Mouse (Mus musculus) heart, adult 18-20 months (tissue): ENCODE data around the gene Hsp90ab1. TPM values are rescaled to one million over a fixed set of nuclear protein-coding genes. Genes with fewer than 3 reads are reported as not detected.

Source experiments
- DNase-seq, 2 experiments: peaks; one replicate each; pipeline ENCODE4 v3.0.0; 2021 to 2022; ENCODE audit warnings: mixed read lengths in 1 of 2
- total RNA-seq, 2 experiments: library from RNA; stranded (reverse); gene quantifications; 2 replicates each; pipeline ENCODE4 v1.2.3; 2021

Gene Hsp90ab1
- total RNA-seq, 2 experiments from 2014 or later: 1,354 to 1,581 TPM

DNA sequence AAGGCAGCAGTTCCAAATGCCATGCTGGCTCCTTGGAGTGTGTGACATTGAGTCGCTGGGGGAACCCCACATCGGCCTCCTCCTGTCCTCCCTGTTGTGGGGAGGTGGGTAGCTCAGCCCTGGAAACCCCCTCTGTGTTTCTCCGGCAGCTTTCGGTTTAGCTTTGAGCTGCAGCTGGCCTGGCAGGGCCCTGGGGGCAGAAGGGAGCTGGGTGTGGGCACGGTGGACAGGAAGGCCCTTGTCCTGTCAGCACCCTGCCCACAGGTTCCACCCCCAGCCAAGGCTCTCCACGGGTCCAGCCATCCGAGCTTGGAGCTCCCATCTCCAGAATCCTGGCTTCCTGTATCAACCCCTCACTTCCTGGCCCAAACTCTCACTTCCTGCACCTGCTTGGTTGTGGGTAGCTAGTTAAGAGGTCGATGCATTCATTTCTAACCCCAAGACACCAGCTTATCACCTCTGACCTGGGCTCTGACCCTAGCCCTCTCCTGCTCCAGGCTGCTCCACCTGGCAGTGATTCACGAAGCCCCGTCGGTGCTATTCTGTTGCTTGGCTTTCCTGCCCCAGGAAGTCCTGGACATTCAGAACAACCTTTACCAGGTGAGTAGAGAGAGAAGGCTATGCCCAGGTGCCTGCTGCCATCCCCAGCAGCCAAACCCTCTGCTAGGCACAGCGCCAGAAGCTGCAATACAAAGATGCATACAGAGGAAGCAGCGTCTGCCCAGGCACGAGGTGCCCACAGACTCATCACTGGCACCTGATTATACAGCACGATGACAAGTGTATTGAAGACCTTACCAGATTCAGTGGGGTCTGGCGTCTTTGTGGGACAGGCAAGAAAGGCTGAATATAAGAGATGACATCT lies 14.8 kb downstream of the Hsp90ab1 start:
- peak in 1 of 2 experiments; percentile 22 for DNase-seq

DNA sequence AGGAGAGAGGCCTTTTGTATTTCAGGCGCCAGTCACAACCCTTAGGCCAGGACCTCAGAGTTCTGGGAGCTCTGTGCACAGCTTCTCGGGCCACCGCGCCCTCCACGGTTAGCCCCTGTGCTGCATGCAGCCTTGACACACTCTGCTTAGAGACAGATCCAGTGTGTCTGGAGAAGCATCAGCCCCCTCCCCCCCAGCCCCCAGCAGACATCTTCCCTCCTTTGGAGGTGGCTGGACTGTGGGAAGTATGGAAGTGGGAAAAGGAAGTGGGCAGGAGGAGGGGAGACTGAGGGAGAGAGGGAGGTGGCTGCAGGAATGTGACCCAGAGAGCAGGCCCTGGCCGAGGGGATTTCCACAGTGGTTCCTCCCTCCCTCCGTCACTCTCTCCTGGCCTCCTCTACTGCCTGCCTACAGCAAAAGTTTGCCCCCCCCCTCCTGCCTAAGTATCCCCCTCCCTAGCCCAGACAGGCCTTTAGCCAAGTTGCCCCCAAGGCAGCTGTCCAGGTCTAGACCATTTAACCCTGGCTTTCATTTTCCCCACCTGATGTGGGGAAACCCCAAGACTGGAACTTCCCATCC lies 15.7 kb downstream of the Hsp90ab1 start:
- DNase-seq: no peak

GRCm38 (mm10) chr17:45556514-45557245 lies 16.4 kb downstream of the Hsp90ab1 start:
- peak in 1 of 2 experiments; percentile 39 for DNase-seq

DNA sequence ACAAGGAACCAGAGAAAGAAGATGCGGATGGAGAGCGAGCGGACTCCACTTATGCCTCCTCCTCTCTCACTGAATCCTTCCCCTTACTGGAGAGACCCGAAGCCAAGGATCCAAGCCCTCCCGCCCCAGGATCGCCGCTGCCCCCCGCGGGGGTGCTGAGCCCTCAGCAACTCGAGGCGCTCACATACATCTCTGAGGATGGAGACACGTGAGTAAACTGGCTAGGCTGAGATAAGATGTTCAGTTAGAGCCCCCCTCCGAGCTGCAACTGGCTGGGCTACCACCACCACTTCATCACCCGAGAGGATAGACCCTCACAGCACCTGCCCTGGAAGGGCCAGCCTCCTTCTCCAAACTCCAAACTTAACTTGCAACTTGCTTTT lies 17.0 kb downstream of the Hsp90ab1 start:
- no peak for DNase-seq

DNA sequence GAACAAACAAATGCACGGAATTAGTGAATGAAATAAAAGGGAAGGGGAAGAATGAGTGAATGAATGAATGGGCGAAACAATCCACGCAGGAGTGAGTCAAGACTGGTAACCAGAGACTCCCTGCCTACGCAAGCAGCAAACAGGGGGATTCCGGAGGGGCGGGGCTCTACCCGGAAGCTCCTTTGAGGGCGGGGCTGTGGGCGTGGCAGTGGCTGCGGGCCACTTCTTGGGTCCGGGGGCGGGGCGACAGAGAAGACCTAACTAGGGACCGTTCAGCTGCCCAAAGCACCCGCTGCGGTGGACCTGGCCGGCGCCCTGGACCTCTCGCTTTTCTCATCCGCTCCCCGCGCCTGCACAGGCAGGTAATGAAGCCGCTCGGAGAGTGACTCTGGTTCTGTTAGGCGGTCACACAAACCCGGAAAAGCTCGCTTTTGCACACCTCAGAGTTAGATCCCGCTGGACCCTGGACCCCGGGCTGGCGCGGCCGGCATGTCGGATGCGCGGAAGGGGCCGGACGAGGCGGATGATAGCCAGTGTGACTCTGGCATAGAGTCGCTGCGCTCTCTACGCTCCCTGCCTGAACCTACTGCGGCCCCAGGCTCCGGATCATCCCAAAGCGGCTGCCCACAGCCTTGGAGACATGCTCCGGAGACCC lies 17.5 kb downstream of the Hsp90ab1 start, which contains the start of gene Nfkbie:
Nfkbie (plus strand) TSS at position 252 of the 655 bp plus-strand sequence.
- peak; percentile 95 to 98 for DNase-seq

DNA sequence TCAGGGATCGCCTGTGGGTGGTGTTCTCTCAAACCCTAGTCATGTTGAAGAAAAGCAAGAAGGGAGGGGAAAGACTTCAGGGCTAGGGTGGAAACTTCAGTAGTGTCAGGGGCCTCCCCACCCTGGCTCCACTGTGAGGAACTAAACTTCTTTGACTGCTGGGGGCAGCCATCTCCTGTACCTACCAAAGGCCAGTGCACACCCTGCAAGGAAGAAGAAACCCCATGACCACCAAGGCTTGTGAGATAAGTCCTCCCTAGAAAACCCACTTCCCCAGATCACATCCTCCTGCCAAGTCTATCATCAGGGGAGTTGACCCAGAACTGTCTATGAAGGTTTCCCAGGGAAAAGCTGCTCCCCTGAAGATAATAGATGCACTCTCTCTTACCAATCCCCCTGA lies 18.7 kb downstream of the Hsp90ab1 start:
- DNase-seq: no peak

GRCm38 (mm10) chr17:45553065-45553464 lies 20.0 kb downstream of the Hsp90ab1 start:
- no peak for DNase-seq

DNA sequence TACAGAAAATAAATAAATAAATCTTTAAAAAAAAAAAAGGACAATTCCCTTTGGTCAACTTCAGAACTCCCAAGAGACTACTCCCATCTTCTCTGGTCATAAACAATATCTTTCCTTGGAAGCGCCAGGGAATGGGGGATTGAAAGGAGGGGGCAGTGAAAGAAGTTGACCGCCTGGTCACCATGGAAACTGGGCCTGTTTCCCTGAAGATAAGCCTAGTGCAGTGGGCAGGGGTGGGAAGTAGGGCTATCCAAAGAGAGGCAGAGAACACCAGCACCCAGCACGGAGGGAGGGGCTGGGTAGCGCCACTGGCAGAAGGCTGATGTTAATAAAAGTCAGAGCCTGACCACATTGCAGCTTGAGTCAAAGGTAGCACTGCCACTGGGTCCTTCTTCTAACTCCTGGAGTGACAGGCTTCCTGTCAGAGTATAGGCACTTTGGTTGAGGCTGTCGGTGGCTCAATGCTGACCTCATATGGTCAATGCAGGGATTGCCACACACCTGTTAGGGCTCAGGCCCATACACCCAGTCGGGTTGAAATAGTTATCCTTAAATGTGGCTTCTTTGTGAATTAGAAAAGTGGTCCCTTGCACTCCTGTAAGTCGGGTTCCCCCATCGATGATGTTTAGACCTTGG lies 21.1 kb downstream of the Hsp90ab1 start:
- DNase-seq: peak; percentile 70 to 83

DNA sequence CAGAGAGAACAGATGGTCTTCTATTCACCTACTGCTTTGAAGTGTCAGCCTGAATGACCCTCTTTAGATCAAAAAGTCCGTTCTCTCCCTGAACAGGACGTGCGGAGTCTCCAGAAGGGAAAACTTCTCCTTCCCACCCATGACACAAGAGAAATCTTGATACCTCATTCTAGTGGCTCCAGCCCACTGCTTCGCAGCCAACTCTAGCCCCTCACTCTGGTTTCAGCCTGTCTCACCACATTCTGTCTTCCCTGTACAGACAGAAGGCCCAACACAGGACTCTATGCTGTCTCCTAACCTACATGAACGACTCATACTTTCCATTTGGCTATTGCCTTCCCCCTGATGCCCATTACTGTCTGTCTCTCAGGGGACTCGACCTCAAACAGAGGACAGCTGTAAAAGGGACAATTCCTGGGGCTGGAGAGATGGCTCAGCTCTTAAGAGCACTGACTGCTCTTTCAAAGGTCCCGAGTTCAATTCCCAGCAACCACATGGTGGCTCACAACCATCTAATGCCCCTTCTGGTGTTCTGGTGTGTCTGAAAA lies 21.7 kb downstream of the Hsp90ab1 start:
- no peak for DNase-seq

DNA sequence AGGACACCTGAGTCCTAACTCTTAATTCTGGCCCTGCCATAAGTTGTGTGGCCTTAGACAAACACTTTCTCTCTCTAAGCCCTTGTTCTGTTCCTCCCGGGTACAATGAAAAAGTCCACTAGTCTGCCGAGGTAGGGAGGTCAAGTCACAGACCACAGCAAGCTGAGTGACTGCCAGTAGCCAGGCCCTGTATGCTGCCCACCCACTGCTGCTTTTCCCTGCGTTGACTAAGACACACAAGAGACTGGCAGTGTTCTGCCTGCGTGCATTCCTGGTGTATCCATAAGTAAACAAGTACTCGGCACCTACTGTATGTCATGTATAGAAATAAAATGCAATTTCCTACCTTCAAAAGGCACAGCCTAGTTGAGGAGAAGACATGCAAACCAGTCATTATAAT lies 22.8 kb downstream of the Hsp90ab1 start:
- no peak for DNase-seq

DNA sequence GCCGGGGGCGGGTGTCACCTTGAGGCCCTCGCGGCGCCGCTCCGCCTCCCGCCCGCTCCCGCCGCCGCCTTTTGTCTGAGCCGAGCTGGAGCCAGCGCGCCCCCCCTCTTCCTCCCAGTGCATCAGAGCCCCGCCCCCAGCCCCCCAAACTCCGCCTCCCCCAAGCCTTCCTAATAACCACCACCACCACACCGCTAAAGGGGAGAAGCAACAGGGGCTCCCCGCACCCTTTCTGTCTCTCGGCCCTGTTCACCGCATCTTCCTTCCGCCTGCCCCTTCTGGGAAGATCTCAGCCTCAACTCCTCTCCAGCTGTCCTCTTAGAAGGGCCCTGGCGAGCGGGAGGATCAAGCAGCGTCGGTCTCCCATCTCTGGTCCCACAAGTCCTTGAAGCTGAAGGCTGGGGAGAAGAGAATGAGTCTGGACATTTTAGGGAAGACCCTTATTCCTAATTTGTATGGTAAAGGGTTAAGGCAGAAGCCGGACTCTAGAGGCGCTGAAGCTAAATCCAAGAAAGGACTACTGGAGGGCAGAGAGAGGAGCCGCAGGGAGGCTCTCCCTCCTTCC lies 23.4 kb downstream of the Hsp90ab1 start, which contains the start of gene Tmem151b:
Tmem151b (minus strand) TSS at position 61 of the 565 bp plus-strand sequence.
- no peak for DNase-seq

DNA sequence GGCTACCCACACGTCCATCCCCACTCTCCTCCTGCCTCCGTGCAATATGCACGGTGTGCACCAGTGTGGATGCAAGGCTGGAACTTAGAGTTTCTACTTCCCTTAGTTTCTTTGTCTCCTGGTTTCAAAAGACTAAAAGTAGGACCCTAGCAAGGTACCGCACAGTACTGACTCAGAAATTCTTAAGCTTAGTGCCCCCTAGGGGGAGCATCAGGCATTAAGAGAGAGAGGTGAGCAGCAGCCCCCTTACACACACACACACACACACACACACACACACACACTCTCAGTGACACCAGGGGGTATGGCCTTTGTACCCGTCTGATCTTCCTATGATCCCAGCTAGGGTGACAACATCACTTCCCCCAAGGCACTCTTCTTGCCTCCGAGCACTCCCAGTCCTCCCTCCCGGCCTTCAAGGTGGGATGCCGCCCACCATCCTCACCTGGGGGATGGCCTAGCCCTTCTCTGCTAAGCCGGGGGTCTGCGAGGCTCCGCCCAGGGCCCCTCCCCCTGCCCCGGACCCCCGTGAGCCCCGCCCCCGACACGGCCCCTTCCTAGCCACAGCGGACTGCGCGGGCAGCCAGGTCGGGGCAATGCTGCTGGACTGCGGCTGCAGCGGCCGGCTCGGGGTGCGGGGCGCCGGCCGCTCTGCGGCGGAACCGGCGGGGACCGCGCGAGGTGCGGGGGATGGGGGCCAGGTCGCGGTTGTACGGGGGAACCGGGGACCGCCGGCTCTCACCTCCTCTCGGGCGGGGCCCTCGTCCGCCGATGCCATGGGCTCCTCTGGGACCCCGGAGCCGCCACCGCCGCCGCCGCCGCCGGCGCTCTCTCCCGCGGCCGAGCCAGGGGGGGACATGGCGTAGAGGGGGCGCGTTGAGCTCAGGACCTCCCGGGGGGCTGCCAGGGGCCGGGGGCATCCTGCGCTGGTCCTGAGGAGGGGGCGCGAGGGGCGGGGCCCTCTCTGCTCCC lies 24.2 kb downstream of the Hsp90ab1 start:
- DNase-seq: no peak

DNA sequence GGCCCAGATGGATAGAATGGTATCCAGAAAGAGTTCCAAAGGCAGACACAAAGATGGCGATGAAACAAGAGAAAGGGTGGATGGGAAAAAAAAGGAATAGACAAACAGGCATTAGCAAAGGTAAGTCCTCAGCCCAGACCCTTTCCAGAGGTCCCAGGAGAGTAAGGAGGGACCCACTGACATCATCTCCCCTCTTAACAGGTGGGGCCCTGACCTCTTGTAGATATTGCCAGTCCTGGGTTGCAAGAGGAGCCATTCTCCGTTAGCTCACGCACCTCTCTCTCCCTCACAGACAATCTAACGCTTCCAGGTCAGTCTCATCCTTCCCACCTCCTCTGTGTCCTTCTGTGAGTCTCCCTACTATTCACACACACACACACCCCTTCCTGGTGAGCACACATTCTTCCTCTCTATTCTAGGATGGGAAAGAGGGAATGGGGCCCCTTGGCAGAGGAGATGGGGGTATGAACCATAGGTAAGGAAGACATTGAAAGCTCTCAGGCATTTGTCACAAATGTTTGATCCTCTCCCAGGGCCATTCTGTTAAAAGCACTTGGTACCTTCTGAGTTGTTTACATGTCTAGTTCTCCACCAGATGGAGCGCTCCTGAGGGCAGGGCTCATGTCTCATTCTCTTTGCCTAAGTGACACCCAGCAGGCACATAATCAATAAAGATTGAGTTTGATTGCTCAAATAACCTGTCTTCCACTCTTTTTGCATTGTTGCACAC lies 25.4 kb downstream of the Hsp90ab1 start:
- DNase-seq: no peak

DNA sequence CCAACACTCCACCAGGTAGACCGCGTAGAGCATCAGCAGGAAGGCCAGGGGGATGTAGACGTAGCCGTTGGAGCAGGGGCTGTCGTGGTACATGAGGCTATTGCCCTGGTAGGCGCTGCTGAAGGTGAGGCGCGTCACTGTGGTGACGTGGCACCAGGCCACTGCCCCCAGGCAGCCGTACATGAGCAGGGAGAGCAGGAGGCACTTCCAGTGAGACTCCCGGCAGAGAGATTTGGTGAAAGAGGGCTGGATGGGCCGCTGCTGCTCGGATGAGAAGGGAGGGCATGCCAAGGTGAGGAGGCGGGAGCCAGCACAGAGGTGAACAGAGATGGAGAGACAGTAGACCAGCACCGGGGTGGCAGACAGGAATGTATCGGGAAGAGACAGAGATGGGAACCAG lies 26.1 kb downstream of the Hsp90ab1 start:
- no peak for DNase-seq

DNA sequence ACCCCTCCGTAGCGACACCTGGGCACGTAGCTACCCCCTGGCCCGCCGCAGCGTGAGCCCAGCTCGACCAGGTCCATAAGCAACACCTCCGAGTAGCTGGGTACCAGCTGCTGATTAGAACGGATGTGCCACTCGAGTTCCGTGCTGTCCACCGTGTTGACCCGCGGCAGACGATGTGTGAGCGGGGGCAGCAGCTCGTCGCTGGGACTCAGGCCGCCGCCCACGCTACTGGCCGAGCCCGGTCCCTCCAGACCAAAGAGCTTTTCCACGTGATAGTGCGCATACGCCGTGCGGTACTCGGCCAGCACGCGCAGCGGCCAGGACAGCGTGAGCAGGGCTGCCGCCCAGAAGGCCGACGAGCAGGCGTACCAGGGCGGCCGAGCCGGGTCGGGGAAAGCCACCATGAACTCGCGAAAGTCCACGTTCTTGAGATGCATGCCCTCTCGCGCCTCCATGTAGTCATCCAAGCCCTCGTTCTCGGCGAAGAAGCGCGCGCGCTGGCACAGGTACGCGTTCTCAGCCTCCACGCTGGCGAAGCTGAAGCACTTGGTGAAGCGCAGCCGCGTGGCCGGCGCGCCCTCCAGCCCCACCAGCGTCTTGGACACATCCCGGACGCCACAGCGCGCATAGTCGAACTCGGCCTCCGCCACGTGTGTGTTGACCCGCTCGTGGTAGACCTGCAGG lies 27.7 kb downstream of the Hsp90ab1 start:
- DNase-seq: no peak

GRCm38 (mm10) chr17:45544873-45545277 lies 28.2 kb downstream of the Hsp90ab1 start:
- no peak for DNase-seq

GRCm38 (mm10) chr17:45544001-45544872 lies 28.8 kb downstream of the Hsp90ab1 start:
- DNase-seq: no peak

GRCm38 (mm10) chr17:45543115-45543514 lies 30.0 kb downstream of the Hsp90ab1 start:
- no peak for DNase-seq
